ENCODE assay signal across 15 mouse cellular contexts in genomic region chr13:52296541-52297276, GRCm38 (mm10).
A peak's percentile ranks its signal among the peaks of the same experiment; 100 is the strongest.
DNase-seq lines count a peak whose midpoint lies in the region; ATAC-seq and TF ChIP-seq lines count a peak whose summit lies in the region.
"Had no signal": no experiment of that assay in that cellular context is flagged by ENCODE, and none has a peak within 500 bp of the region (broad histone marks: within the 10 kb centered on the region; RNA-seq: fewer than 3 reads in every experiment).

No protein-coding gene starts in this region.

- no peak for TF ChIP-seq CTCF in thymus, adult 2 months (IDR thresholded peaks at IDR 0.05; ENCODE audit: borderline replicate concordance, control insufficient read depth, extremely low read depth, insufficient read depth, low read length, poor library complexity)

- no peak overlapping the region for H3K4me2 ChIP-seq in midbrain, embryonic 14.5 days (ENCODE audit: low read length)
- H3K4me2 ChIP-seq: limb, embryonic 12.5 days; neural tube, embryonic 13.5 days had no signal

- no peak for ATAC-seq in midbrain, embryonic 14.5 days (ENCODE audit: low FRiP score, low TSS enrichment)
- ATAC-seq: forebrain, embryonic 16.5 days had no signal

- WGBS in thymus, adult 2 months = 45% methylated on average over 9 of the region's 9 CpGs
- 63% methylated on average over 9 of the region's 9 CpGs for WGBS in midbrain, embryonic 14.5 days

- no peak overlapping the region for H3K9ac ChIP-seq in midbrain, embryonic 14.5 days (replicated peaks; ENCODE audit: low read length)
- H3K9ac ChIP-seq: limb, embryonic 12.5 days; neural tube, embryonic 13.5 days had no signal

- no peaks in the 10 kb centered on the region for H3K9me3 ChIP-seq in midbrain, embryonic 14.5 days (ENCODE audit: control insufficient read depth, low read length)
- H3K9me3 ChIP-seq: limb, embryonic 12.5 days; neural tube, embryonic 13.5 days had no signal

- TF ChIP-seq POLR2A in thymus, adult 2 months (IDR thresholded peaks at IDR 0.05; ENCODE audit: control insufficient read depth, extremely low read depth, insufficient read depth, low read length, poor library complexity) = no peak

- intact Hi-C loops in heart, postnatal 10 days (cut with DNase I) = no loop called here

- no peak overlapping the region for H3K27ac ChIP-seq in thymus, adult 2 months (ENCODE audit: control insufficient read depth, insufficient read depth, low read length)
- H3K27ac ChIP-seq in midbrain, embryonic 14.5 days (replicated peaks; ENCODE audit: low read depth, low read length) = peak overlapping the region; percentile 20; the same call in 1 of the 2 replicates
- H3K27ac ChIP-seq: gastrocnemius, adult 2 months; limb, embryonic 12.5 days; neural tube, embryonic 13.5 days had no signal

- H3K4me3 ChIP-seq in thymus, adult 2 months (ENCODE audit: control insufficient read depth, insufficient read depth, low read length) = no peak overlapping the region
- no peak overlapping the region for H3K4me3 ChIP-seq in midbrain, embryonic 14.5 days (replicated peaks; ENCODE audit: low read depth, low read length)
- H3K4me3 ChIP-seq: gastrocnemius, adult 2 months; limb, embryonic 12.5 days; neural tube, embryonic 13.5 days had no signal

- no peaks in the 10 kb centered on the region for H3K36me3 ChIP-seq in thymus, adult 2 months (ENCODE audit: control insufficient read depth, insufficient read depth, low read length)
- no peaks in the 10 kb centered on the region for H3K36me3 ChIP-seq in midbrain, embryonic 14.5 days (ENCODE audit: control insufficient read depth, insufficient read depth, low read length)
- H3K36me3 ChIP-seq: limb, embryonic 12.5 days; neural tube, embryonic 13.5 days had no signal

- no peaks in the 10 kb centered on the region for H3K4me1 ChIP-seq in thymus, adult 2 months (replicated peaks; ENCODE audit: control insufficient read depth, insufficient read depth, low read length)
- H3K4me1 ChIP-seq in midbrain, embryonic 14.5 days (ENCODE audit: control insufficient read depth, insufficient read depth, low read length) = peaks cover 12% of the 10 kb centered on the region; the same call in 1 of the 2 replicates
- H3K4me1 ChIP-seq: limb, embryonic 12.5 days had no signal

- H3K27me3 ChIP-seq in thymus, adult 2 months (ENCODE audit: control insufficient read depth, insufficient read depth, low read length) = no peaks in the 10 kb centered on the region
- H3K27me3 ChIP-seq in midbrain, embryonic 14.5 days (ENCODE audit: control insufficient read depth, insufficient read depth, low read length) = no peaks in the 10 kb centered on the region
- H3K27me3 ChIP-seq: limb, embryonic 12.5 days; neural tube, embryonic 13.5 days had no signal

- peak; percentile 83 for DNase-seq in heart, adult 11 months
- no peak for DNase-seq in heart, postnatal 10 days
- DNase-seq in thymus, adult 2 months = peak; percentile 14
- no peak for DNase-seq in thymus, adult 18-20 months
- DNase-seq in cerebellum, postnatal 14 days = peak; percentile 43 to 45
- DNase-seq in midbrain, embryonic 14.5 days = no peak
- DNase-seq in adrenal gland, postnatal 4 days (ENCODE audit: low spot score in 2 of 2) = no peak
- no peak for DNase-seq in frontal cortex, adult 2 months (ENCODE audit: extremely low spot score in 1 of 2, low spot score in 1 of 2)
- DNase-seq: gastrocnemius, adult 2 months; kidney, adult 9 months; lung, postnatal 36 days; right cerebral cortex, postnatal 4 days had no signal

Comparison
In these comparisons a context has a peak if more than half of its experiments do, and no peak if none do; other contexts are left out.
1. DNase-seq: peak in heart, adult 11 months (single experiment), thymus, adult 2 months (single experiment) and cerebellum, postnatal 14 days (2 of 2); none in heart, postnatal 10 days (0 of 2), thymus, adult 18-20 months (0 of 2), midbrain, embryonic 14.5 days (single experiment), adrenal gland, postnatal 4 days (0 of 2) and frontal cortex, adult 2 months (0 of 2).